17 mouse cellular contexts compared by ENCODE assay signal in genomic region chr1:88875356-88875755, GRCm38 (mm10).
DNase-seq lines count a peak whose midpoint lies in the region; ATAC-seq and TF ChIP-seq lines count a peak whose summit lies in the region.
"Had no signal": no experiment of that assay in that cellular context is flagged by ENCODE, and none has a peak within 500 bp of the region (broad histone marks: within the 10 kb centered on the region; RNA-seq: fewer than 3 reads in every experiment).

No protein-coding gene starts in this region.

- no peak overlapping the region for H3K27ac ChIP-seq in heart, embryonic 10.5 days
- H3K27ac ChIP-seq in midbrain, postnatal 0 days (ENCODE audit: low read depth, low read length) = no peak overlapping the region
- H3K27ac ChIP-seq in midbrain, embryonic 16.5 days (ENCODE audit: low read length) = no peak overlapping the region
- H3K27ac ChIP-seq: embryonic facial prominence, embryonic 12.5 days; heart, embryonic 15.5 days; hindbrain, embryonic 10.5 days had no signal

- intact Hi-C loops in heart, postnatal 14 days (cut with DNase I) = no loop called here

- DNase-seq in heart, embryonic 10.5 days (ENCODE audit: low spot score) = peak; percentile 43
- DNase-seq in heart, postnatal 14 days = no peak
- DNase-seq in midbrain, postnatal 0 days (ENCODE audit: low spot score) = peak; percentile 16
- peak; percentile 22 for DNase-seq in kidney, adult 9 months
- peak; percentile 13 for DNase-seq in yolk sac, embryonic 10.5 days (ENCODE audit: low spot score)
- no peak for DNase-seq in c-Kit-positive CD71-positive TER-119-positive erythroid progenitor cells, embryonic 14.5 days (ENCODE audit: low spot score)
- DNase-seq: cerebellum, postnatal 25 days; forebrain, postnatal 0 days; heart, adult 18-20 months; liver; lung, adult 18-20 months; thymus, postnatal 4 days had no signal

- TF ChIP-seq CTCF in midbrain, postnatal 0 days (IDR thresholded peaks at IDR 0.05) = no peak

- ATAC-seq in midbrain, postnatal 0 days (ENCODE audit: low FRiP score) = no peak
- ATAC-seq in midbrain, embryonic 16.5 days = no peak
- ATAC-seq in granulocyte monocyte progenitor cell, adult 5-6 weeks (replicated peaks; ENCODE audit: poor library complexity, severe bottlenecking) = no peak
- ATAC-seq: forebrain, postnatal 0 days had no signal

- H3K4me1 ChIP-seq in heart, embryonic 10.5 days = no peaks in the 10 kb centered on the region
- no peaks in the 10 kb centered on the region for H3K4me1 ChIP-seq in midbrain, postnatal 0 days (ENCODE audit: insufficient read depth, low read length)
- no peaks in the 10 kb centered on the region for H3K4me1 ChIP-seq in midbrain, embryonic 16.5 days (ENCODE audit: control insufficient read depth, insufficient read depth, low read length)
- H3K4me1 ChIP-seq: heart, embryonic 15.5 days; hindbrain, embryonic 10.5 days had no signal

- 78% methylated on average over 6 of the region's 6 CpGs for WGBS in heart, embryonic 10.5 days
- 62% methylated on average over 6 of the region's 6 CpGs for WGBS in midbrain, postnatal 0 days
- WGBS in midbrain, embryonic 16.5 days = 63% methylated on average over 6 of the region's 6 CpGs

- no peak overlapping the region for H3K4me3 ChIP-seq in heart, embryonic 10.5 days
- no peak overlapping the region for H3K4me3 ChIP-seq in midbrain, postnatal 0 days (ENCODE audit: low read depth, low read length)
- no peak overlapping the region for H3K4me3 ChIP-seq in midbrain, embryonic 16.5 days (ENCODE audit: low read depth, low read length)
- H3K4me3 ChIP-seq: embryonic facial prominence, embryonic 12.5 days; heart, embryonic 15.5 days; hindbrain, embryonic 10.5 days had no signal

- no peak overlapping the region for H3K9ac ChIP-seq in midbrain, postnatal 0 days (replicated peaks; ENCODE audit: low read length, poor library complexity, severe bottlenecking)
- no peak overlapping the region for H3K9ac ChIP-seq in midbrain, embryonic 16.5 days (ENCODE audit: low read depth, low read length)
- H3K9ac ChIP-seq: embryonic facial prominence, embryonic 12.5 days; forebrain, postnatal 0 days; heart, embryonic 15.5 days had no signal

- H3K9me3 ChIP-seq in heart, embryonic 10.5 days = no peaks in the 10 kb centered on the region
- no peaks in the 10 kb centered on the region for H3K9me3 ChIP-seq in midbrain, postnatal 0 days (ENCODE audit: low read length)
- no peaks in the 10 kb centered on the region for H3K9me3 ChIP-seq in midbrain, embryonic 16.5 days (replicated peaks; ENCODE audit: control insufficient read depth, low read length, poor library complexity, severe bottlenecking)
- H3K9me3 ChIP-seq: embryonic facial prominence, embryonic 12.5 days; heart, embryonic 15.5 days; hindbrain, embryonic 10.5 days had no signal

- no peaks in the 10 kb centered on the region for H3K36me3 ChIP-seq in heart, embryonic 10.5 days
- H3K36me3 ChIP-seq in midbrain, postnatal 0 days (ENCODE audit: insufficient read depth, low read length) = no peaks in the 10 kb centered on the region
- no peaks in the 10 kb centered on the region for H3K36me3 ChIP-seq in midbrain, embryonic 16.5 days (ENCODE audit: control insufficient read depth, insufficient read depth, low read length)
- H3K36me3 ChIP-seq: embryonic facial prominence, embryonic 12.5 days; heart, embryonic 15.5 days; hindbrain, embryonic 10.5 days had no signal

- no peaks in the 10 kb centered on the region for H3K27me3 ChIP-seq in heart, embryonic 10.5 days (ENCODE audit: insufficient read depth, poor library complexity, severe bottlenecking)
- no peaks in the 10 kb centered on the region for H3K27me3 ChIP-seq in midbrain, postnatal 0 days (ENCODE audit: insufficient read depth, low read length)
- no peaks in the 10 kb centered on the region for H3K27me3 ChIP-seq in midbrain, embryonic 16.5 days (ENCODE audit: control insufficient read depth, insufficient read depth, low read depth, low read length)
- H3K27me3 ChIP-seq: embryonic facial prominence, embryonic 12.5 days; heart, embryonic 15.5 days had no signal

- no peak overlapping the region for H3K4me2 ChIP-seq in midbrain, postnatal 0 days (ENCODE audit: low read depth, low read length, poor library complexity, severe bottlenecking)
- no peak overlapping the region for H3K4me2 ChIP-seq in midbrain, embryonic 16.5 days (ENCODE audit: low read length)
- H3K4me2 ChIP-seq: embryonic facial prominence, embryonic 12.5 days; heart, embryonic 15.5 days had no signal

Comparison
In these comparisons a context has a peak if more than half of its experiments do, and no peak if none do; other contexts are left out.
1. DNase-seq: peak in heart, embryonic 10.5 days (single experiment), midbrain, postnatal 0 days (single experiment), kidney, adult 9 months (single experiment) and yolk sac, embryonic 10.5 days (single experiment); none in heart, postnatal 14 days (0 of 2) and c-Kit-positive CD71-positive TER-119-positive erythroid progenitor cells, embryonic 14.5 days (single experiment).